Mouse (Mus musculus) layer of hippocampus, adult 11-12 months (tissue): ENCODE measurements around the gene Ets1.
A peak's percentile ranks its signal among the peaks of the same experiment; 100 is the strongest.

Experiments used
- DNase-seq: peaks from one replicate; pipeline ENCODE4 v3.0.0; 2022; ENCODE audit warnings: low spot score

Gene Ets1

GRCm38 (mm10) chr9:32635627-32636385 is at the start of gene Ets1:
Gene Ets1, plus strand, starts transcription at chr9:32636221.
- DNase-seq: no peak

- DNase-seq: peak; percentile 82
These were observed 46.1 kb upstream of the Ets1 start for GRCm38 (mm10) chr9:32589900-32590299.

GRCm38 (mm10) chr9:32590571-32590970 is 45.5 kb upstream of the Ets1 start:
- DNase-seq: no peak

GRCm38 (mm10) chr9:32591732-32592582 is 44.1 kb upstream of the Ets1 start:
- peak; percentile 68 for DNase-seq

- no peak for DNase-seq
These were observed 43.5 kb upstream of the Ets1 start for GRCm38 (mm10) chr9:32592583-32592890.

GRCm38 (mm10) chr9:32593816-32594215 is 42.2 kb upstream of the Ets1 start:
- DNase-seq: no peak

GRCm38 (mm10) chr9:32594346-32594745 is 41.7 kb upstream of the Ets1 start:
- no peak for DNase-seq

- no peak for DNase-seq
These were observed 40.8 kb upstream of the Ets1 start for GRCm38 (mm10) chr9:32595076-32595820.

GRCm38 (mm10) chr9:32596366-32596765 is 39.7 kb upstream of the Ets1 start:
- no peak for DNase-seq

- DNase-seq: no peak
These were observed 34.1 kb upstream of the Ets1 start for GRCm38 (mm10) chr9:32601953-32602352.

GRCm38 (mm10) chr9:32603097-32603496 is 32.9 kb upstream of the Ets1 start:
- no peak for DNase-seq

GRCm38 (mm10) chr9:32607218-32607617 is 28.8 kb upstream of the Ets1 start:
- DNase-seq: no peak

GRCm38 (mm10) chr9:32608831-32609610 is 27.0 kb upstream of the Ets1 start:
- no peak for DNase-seq

- no peak for DNase-seq
These were observed 25.8 kb upstream of the Ets1 start for GRCm38 (mm10) chr9:32610218-32610617.

- DNase-seq: no peak
These were observed 25.4 kb upstream of the Ets1 start for GRCm38 (mm10) chr9:32610631-32611030.

- no peak for DNase-seq
These were observed 24.7 kb upstream of the Ets1 start for GRCm38 (mm10) chr9:32611340-32611739.

- DNase-seq: no peak
These were observed 23.6 kb upstream of the Ets1 start for GRCm38 (mm10) chr9:32612426-32612825.

- no peak for DNase-seq
These were observed 23.1 kb upstream of the Ets1 start for GRCm38 (mm10) chr9:32612861-32613421.

GRCm38 (mm10) chr9:32614191-32614590 is 21.8 kb upstream of the Ets1 start:
- DNase-seq: no peak

GRCm38 (mm10) chr9:32615461-32615860 is 20.6 kb upstream of the Ets1 start:
- DNase-seq: no peak

- no peak for DNase-seq
These were observed 20.0 kb upstream of the Ets1 start for GRCm38 (mm10) chr9:32615986-32616385.
